Mouse (Mus musculus) spleen, postnatal 10 days (tissue): ENCODE results near the gene Epha5.

ENCODE experiments used
- DNase-seq, 2 experiments: peaks; one replicate each; pipeline ENCODE4 v3.0.0; 2021 to 2022; ENCODE audit warnings: low spot score in 2 of 2

Epha5 gene

DNA sequence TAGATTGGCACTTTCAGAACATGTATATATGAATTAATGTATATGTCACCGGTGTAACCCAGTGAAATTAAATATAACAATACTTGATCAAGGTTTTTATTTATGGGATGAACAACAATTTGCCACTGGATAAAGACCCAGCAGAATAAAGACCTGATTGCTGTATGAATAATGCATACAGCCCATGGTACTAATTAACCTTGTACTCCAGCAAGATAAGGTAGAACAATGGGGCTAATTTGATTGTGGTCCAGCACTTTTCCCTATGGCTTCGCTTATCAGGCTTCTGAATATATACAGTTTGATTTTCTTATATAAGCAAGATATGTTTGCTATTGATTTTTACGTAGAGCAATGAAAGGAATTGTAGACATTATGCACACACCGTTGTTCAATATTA is 103.6 kb downstream of the Epha5 start:
- no peak for DNase-seq

GRCm38 (mm10) chr5:84298878-84299736 is 118.1 kb downstream of the Epha5 start:
- DNase-seq = no peak

GRCm38 (mm10) chr5:84289429-84289977 is 127.7 kb downstream of the Epha5 start:
- DNase-seq = no peak

DNA sequence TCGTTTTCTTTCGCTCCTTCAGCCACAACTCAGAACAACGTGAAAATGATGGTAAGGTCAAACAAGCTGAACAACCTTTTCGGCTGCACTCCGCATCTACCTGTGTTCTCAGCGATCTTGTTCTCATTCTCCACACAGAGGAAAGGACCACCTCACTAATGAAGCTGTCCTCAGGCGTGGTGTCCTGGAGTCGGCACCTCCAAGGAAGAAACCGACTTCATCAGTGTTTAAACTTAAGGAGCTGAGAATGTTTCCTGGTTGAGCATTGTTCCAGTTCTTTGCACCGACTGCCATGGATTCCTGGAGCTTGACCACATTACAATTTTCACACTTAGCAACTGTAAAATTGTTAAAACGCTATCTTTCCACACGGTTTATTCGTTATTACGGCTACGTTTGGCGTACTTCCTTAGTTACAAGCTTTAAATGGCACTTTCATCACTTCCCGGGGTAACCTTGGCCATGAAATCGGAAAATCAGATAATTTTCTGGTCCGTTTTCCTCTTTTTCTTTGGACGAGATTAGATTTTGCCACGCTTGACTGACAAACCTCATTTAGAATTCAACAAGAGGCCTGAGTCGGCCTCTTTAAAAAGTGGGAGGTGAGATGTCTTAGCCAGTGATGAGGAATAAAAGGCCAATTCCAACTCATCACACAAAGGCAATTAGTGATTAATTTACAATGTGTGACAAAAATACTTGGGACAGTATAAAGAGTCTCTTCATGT is 135.7 kb downstream of the Epha5 start:
- no peak for DNase-seq

GRCm38 (mm10) chr5:84276996-84277395 is 140.2 kb downstream of the Epha5 start:
- DNase-seq = no peak

DNA sequence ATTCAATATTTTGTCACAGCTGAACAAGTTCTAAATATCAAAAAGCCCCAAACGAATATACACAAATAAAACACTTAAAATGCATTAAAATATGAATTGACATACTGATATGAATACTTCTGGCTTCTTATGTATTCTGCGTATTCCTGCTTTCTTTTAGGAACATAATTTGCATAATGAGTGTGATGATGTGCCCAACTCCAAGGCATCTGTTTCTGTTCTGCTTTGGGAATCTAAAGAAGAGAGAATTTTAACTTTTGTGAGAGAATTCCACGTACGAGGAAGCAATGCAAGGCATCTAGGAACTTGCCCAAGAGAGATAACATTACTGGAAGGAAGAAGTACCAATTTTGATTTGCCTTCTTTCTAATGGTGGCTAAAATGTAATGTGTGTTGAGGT is 151.8 kb downstream of the Epha5 start:
- DNase-seq = no peak

DNA sequence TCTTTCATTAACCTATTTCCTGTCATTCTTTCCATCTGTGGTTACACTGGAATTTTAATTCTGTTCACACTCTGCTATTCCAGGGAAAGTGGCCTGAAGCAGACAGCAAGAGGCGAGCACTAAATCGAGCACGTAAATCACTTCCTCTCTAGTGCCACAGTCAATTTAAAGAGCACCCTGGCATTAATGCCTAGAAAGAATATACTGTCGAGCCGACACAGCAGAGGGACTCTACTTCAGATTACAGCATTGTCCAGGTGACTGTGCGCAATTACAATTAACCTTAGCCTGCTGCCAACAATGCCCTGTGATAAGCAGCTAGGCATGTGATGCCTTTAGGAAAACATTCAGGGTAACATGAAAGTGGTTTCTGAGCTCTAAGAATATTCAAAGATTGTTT is 153.2 kb downstream of the Epha5 start:
- DNase-seq = no peak

DNA sequence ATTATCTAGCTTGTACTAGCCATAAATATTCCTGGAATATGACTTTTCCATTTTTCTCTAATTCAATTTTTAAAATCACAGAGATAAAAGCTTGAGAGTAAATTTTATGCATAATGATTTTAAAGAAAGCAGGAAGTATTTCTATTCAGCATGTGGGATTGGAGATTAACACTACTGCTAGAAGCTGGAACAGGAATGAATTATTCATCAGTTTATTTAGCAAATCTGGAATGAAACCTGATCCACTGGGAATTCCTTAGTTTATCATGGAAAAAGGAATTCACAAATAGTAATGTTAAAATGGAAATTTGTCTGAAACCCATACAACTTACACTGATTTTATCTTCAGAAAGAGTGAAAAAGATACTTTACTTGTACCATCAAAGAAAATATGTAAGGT is 187.2 kb downstream of the Epha5 start:
- DNase-seq = no peak

- DNase-seq = no peak
Measured at GRCm38 (mm10) chr5:84208609-84209008, 208.6 kb downstream of the Epha5 start.

DNA sequence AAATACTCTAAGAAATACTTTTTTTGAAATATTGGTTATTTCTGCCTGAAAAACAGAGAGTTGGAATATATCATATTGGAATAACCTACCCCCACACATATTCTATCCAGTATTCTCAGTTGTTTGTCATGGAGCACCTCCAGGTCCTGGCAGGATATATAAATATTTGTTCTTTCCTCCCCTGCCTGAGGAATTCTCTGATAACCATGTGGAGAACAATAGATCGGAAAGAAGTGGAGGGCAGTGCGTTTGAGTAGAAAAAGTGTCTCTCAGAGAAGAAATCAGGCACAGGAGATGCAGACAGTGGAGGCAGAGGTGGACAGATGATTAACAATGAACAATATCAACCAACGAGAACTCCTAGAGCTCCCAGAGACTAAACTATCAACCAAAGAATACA is 223.8 kb downstream of the Epha5 start:
- no peak for DNase-seq

DNA sequence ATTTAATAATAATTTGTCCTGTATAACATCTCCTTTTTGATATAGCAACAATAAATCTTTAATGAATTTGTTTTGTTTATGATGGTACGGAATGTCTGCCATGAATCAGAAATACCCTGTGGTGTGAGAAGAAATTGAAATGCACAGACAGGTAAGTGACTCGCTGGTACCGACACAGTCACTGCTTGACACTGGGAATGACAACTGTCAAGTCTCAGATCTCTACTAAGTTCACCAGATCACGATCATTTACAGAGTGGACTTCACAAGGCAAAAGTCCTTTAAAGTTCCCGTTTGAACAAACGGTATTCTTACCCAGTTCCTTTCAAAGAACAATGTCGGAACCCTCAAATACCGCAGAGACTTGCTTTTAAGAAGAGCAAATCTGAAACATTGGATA is 233.0 kb downstream of the Epha5 start:
- DNase-seq = no peak

DNA sequence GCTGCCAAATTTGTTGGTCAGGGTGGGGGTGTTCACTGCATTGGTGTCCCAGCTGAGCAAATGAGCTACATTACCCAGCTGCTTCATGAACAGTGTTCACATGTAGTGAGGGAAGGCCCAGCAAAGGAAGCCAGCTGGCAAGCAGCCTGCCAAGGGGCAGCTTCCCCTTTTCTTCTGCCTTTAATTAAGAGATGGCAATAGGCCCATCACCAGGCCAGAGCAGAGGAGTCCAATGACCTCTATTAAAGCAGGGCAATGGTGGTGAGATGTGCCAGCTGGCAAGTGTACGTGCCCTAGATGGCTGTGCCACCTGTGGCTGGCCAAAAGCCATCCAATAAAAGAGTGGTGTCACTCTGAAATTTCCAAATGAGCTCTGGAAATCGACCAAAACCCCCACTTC is 264.1 kb downstream of the Epha5 start:
- no peak for DNase-seq

DNA sequence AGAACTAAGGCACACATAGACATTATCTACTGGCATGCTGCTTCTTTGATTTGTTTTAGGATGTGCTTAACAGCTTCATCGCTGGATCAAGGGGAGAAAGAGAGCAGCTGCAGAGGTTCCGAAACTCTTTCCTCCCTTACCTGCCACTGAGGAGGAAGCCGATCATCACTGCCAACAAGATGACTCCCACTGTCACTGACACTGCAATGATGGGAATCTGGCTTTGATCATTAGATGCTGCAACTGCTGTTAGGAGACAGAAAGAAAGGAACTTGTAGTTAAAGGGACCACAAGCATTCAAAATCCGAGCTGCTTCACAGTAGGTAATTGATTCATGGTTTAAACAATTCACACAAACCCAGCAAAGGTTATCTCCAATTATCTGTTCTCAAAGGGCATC is 275.0 kb downstream of the Epha5 start:
- DNase-seq = no peak

- no peak for DNase-seq
Measured at GRCm38 (mm10) chr5:84095947-84096346, 321.2 kb downstream of the Epha5 start.

DNA sequence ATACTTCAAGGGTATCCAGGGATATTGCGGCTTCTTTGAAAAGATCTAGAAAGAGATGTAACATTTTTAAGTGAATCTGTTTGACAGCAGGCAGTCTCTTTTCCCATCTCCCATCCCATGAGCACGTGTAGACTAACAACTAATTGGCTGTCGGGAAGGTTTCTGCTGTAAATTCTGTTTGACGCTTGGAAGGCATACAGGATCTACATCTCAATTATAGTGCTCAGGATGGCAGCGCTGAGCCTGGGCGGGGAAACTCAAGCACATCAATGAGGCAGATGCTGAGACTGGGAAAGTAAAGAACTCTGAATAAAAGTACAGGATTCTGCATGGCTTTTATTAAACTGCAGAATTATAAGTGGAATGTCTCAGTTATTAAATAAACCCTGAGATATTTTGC is 335.9 kb downstream of the Epha5 start:
- DNase-seq = no peak

GRCm38 (mm10) chr5:84070976-84071375 is 346.2 kb downstream of the Epha5 start:
- DNase-seq = no peak

DNA sequence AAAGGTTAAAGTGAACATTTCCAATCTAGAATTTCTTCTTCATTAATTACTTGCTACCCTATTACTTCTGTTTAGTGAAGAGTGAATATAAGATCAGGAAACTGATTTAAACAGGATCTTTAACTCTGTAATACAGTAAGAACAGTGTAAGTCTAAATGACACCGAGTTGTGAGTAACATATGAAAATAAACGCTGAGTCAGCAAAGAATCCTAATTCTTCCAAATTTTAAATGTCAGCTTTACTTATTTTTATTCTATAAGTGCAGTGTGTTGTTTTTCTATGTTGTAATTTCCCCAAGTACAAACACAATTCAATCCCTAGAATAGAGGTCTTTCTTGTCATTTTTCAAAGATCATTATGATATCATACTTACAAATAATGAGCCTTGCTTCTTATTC is 363.3 kb downstream of the Epha5 start:
- no peak for DNase-seq

DNA sequence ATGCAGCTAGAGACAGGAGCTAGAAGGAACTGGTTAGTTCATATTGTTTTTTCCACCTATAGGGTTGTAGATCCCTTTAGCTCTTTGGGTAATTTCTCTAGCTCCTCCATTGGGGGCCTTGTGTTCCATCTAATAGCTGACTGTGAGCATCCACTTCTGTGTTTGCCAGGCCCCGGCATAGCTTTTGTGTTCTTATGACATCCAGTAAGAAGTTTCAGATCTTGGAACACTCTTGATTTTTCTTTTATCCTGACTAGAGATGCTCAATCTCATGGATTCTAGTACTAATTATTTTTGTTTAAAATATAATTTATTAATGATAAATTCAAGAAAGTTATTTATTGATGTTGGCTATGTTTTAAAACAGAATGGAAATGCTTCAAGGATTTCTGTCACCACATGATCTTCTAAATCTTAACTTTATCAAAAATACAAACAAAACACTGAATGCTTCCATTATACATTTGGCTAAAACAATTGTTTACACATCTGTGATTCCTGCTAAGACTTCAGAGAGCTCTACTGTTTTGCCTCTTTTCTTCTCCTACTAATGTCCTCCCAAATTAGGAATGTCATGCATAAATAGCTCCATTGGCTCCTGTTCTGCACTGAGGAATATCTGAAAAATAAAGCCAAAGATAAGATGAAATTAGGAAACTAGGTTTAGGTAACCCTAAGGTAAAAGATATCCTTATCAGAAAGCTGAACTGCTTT is 379.8 kb downstream of the Epha5 start:
- no peak for DNase-seq
